Comparison of ENCODE assay signal across 9 mouse cellular contexts in the genomic region with DNA sequence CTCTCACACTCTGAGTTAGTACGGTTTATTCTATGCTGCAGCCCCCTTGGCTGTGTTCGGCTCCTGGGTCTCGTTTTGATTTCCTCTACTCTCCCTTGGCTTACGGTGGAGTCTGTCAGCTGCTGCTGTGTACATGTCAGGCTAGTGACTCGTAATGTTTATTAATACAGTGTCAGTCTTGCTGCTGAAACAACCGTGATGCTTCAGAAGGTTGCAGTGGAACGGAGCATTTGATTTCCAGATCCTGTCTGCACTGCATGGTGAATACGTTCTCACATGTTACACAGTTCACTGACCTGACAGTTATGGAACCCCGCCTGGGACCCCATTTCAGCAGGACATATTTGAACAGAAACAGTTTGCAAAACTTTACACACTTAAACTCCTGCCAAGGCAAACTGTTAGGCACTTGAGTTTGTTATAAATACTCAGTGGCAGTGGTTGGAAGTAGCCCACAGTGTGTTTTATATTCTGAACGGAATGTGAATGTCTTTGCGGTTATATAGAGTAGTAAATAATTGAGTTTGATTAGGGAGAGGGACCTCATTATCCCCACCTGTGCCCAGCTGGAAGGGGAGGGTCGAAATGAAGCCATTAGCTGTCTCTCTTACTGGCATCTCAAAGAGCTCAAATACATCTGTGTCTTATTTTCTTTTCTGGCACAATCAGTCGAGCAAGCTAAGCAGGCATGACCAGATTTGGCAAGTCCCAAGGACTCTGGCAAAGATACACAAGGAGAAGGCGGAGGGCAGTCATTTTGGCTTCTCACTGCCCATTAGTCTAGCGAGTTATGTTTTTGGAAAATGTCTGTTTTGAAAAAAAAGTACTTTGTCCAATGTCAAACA.
A peak's percentile ranks its signal among the peaks of the same experiment; 100 is the strongest.
DNase-seq lines count a peak whose midpoint lies in the region; ATAC-seq and TF ChIP-seq lines count a peak whose summit lies in the region.
"Had no signal": no experiment of that assay in that cellular context is flagged by ENCODE, and none has a peak within 500 bp of the region (broad histone marks: within the 10 kb centered on the region; RNA-seq: fewer than 3 reads in every experiment).

No protein-coding gene starts in this region.

- WGBS in kidney, adult 2 months: 49% methylated on average over 15 of the region's 15 CpGs
- 46% methylated on average over 15 of the region's 15 CpGs for WGBS in kidney, embryonic 14.5 days
- 15% methylated on average over 15 of the region's 15 CpGs for WGBS in lung, embryonic 15.5 days

- H3K4me2 ChIP-seq in kidney, embryonic 14.5 days (replicated peaks; ENCODE audit: low read depth, low read length): no peak overlapping the region
- peak overlapping the region; percentile 30 for H3K4me2 ChIP-seq in lung, embryonic 15.5 days

- DNase-seq in kidney, adult 2 months: peak; percentile 64
- peak; percentile 38 for DNase-seq in cerebellum, adult 9-10 months
- DNase-seq in heart, adult 9 months (ENCODE audit: low spot score in 2 of 2): peak; percentile 20 to 49
- DNase-seq in layer of hippocampus, adult 8-10 months (ENCODE audit: low spot score in 2 of 2): no peak
- DNase-seq in urinary bladder, adult 2 months (ENCODE audit: low spot score): no peak
- no peak for DNase-seq in layer of hippocampus, adult 9-11 months

- no peaks in the 10 kb centered on the region for H3K36me3 ChIP-seq in kidney, adult 2 months (ENCODE audit: control insufficient read depth, insufficient read depth, low read length)
- H3K36me3 ChIP-seq in kidney, embryonic 14.5 days (ENCODE audit: control insufficient read depth, insufficient read depth, low read length): no peaks in the 10 kb centered on the region
- no peaks in the 10 kb centered on the region for H3K36me3 ChIP-seq in lung, embryonic 15.5 days

- H3K4me1 ChIP-seq in kidney, adult 2 months (ENCODE audit: control insufficient read depth, insufficient read depth, low read length): peaks cover 9% of the 10 kb centered on the region; the same call in 1 of the 2 replicates
- H3K4me1 ChIP-seq in kidney, embryonic 14.5 days (ENCODE audit: control insufficient read depth, insufficient read depth, low read length): 0 out of 2 replicates have a peak, but pooled peaks cover 2% of the 10 kb centered on the region
- H3K4me1 ChIP-seq in lung, embryonic 15.5 days: peaks cover 57% of the 10 kb centered on the region

- no peaks in the 10 kb centered on the region for H3K9me3 ChIP-seq in kidney, embryonic 14.5 days (ENCODE audit: control insufficient read depth, low read length)
- H3K9me3 ChIP-seq in lung, embryonic 15.5 days: no peaks in the 10 kb centered on the region

- H3K27ac ChIP-seq in kidney, adult 2 months (ENCODE audit: insufficient read depth, low read depth, low read length): peak overlapping the region; percentile 2; the same call in 1 of the 2 replicates
- no peak overlapping the region for H3K27ac ChIP-seq in kidney, embryonic 14.5 days (ENCODE audit: low read depth, low read length)
- H3K27ac ChIP-seq in lung, embryonic 15.5 days: peak overlapping the region; percentile 79

- TF ChIP-seq POLR2A in kidney, adult 2 months (IDR thresholded peaks at IDR 0.05; ENCODE audit: low read depth, low read length): no peak

- no peak for TF ChIP-seq CTCF in kidney, adult 2 months (conservative IDR thresholded peaks at IDR 0.05; ENCODE audit: insufficient read depth, insufficient read length, low read depth, low read length)

- no peak overlapping the region for H3K4me3 ChIP-seq in kidney, adult 2 months (ENCODE audit: insufficient read depth, low read depth, low read length)
- H3K4me3 ChIP-seq in kidney, embryonic 14.5 days (ENCODE audit: low read length): no peak overlapping the region
- H3K4me3 ChIP-seq in lung, embryonic 15.5 days: no peak overlapping the region

- no peaks in the 10 kb centered on the region for H3K27me3 ChIP-seq in kidney, adult 2 months (replicated peaks; ENCODE audit: control insufficient read depth, insufficient read depth, low read length)
- H3K27me3 ChIP-seq in kidney, embryonic 14.5 days (ENCODE audit: control insufficient read depth, insufficient read depth, low read length): no peaks in the 10 kb centered on the region
- H3K27me3 ChIP-seq in lung, embryonic 15.5 days: no peaks in the 10 kb centered on the region
- H3K27me3 ChIP-seq: Patski had no signal

- no peak for ATAC-seq in kidney, embryonic 14.5 days (ENCODE audit: low FRiP score, low TSS enrichment)
- ATAC-seq in lung, embryonic 15.5 days (ENCODE audit: borderline replicate concordance, extremely low read depth, low FRiP score, low TSS enrichment): peak; percentile 77
- ATAC-seq: Patski had no signal

- no peak overlapping the region for H3K9ac ChIP-seq in kidney, embryonic 14.5 days (ENCODE audit: low read depth, low read length)
- H3K9ac ChIP-seq in lung, embryonic 15.5 days: no peak overlapping the region

Comparison
In these comparisons a context has a peak if more than half of its experiments do, and no peak if none do; other contexts are left out.
1. DNase-seq: peak in kidney, adult 2 months (single experiment), cerebellum, adult 9-10 months (single experiment) and heart, adult 9 months (2 of 2); none in layer of hippocampus, adult 8-10 months (0 of 2), urinary bladder, adult 2 months (single experiment) and layer of hippocampus, adult 9-11 months (single experiment).